Mouse (Mus musculus) right cerebral cortex, adult 18-20 months (tissue): ENCODE measurements around the gene Fbxo36.
A peak's percentile ranks its signal among the peaks of the same experiment; 100 is the strongest.

ENCODE experiments used
- DNase-seq: peaks from one replicate; pipeline ENCODE4 v3.0.0; 2022; ENCODE audit warnings: mixed read lengths

Fbxo36 gene

DNA sequence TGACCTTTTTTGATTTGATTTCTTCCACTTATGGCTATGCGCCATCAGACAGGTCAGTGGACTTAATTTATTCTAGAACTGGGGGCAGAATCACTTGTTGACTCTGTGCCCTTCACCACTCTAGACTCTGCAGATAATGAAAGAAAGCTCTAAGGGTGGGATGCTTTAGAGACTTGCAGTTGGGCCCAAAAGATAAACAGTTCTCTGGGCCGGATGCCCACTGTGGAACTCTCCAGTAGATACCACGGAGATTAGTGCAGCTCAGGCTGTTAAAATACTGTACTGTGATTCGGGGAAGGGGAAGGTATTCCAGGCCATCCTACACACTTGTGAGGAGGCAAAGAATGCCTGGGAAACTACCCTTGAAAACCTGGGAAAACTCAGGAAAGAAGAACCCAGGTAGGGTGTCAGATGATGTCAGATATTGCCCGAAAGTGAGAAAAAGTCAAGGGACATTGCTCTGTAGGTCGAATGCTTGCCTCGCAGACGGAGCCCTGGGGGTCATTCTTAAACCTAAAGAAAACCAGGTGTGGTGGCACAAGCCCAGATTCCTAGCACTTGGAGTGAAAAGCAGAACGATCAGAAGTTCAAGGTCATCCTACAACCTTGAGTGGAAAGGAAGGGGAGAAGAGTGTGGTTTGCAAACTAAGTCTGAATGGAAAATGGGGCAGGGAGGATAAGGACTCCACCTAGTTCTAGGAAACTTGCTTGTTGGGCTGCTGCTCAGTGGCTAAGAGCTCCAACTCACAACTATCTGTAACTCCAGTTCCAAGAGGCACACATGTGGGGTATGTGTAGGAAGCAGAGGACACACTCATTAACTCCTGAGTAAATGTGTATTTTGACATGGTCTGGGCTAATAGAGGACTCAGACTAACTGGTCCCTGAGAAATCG is 21.0 kb downstream of the Fbxo36 start:
- no peak for DNase-seq

DNA sequence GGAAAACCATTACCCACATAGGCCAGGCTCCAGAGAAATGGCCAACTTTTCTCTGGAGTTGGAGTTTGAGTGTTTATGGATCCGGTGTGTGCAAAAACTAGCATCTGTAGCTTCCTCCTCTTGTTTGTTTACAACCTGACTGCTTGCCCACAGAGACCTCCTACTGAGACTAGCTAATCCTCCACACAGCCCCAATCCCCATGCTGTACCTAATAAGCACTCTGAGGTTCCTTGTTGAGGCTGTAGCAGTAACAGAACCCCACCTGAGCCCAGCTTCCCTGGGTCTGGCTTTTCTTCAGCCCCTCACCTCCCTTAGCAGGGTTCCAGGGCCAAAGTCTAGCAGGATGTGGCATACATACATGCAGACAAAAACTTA is 21.6 kb downstream of the Fbxo36 start:
- no peak for DNase-seq

DNA sequence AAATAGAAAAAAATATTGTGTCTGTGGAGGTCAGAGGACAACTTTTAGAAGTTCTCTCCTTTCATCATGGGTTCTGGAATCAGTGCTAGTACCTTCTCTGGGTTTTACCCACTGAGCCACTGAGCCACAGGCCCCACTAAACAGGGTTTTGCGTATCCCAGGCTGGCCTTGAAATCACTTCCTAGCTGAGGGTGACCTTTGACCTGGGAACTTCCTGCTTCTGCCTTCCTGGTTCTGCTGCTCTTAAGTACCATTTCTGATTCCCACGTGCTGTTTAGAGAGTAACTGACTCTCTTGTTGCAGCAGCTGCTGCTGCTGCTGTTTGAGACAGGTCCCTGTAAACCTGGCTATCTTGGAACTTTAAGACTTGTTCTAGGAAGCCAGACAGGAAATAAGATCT is 25.0 kb downstream of the Fbxo36 start:
- DNase-seq, result no peak

DNA sequence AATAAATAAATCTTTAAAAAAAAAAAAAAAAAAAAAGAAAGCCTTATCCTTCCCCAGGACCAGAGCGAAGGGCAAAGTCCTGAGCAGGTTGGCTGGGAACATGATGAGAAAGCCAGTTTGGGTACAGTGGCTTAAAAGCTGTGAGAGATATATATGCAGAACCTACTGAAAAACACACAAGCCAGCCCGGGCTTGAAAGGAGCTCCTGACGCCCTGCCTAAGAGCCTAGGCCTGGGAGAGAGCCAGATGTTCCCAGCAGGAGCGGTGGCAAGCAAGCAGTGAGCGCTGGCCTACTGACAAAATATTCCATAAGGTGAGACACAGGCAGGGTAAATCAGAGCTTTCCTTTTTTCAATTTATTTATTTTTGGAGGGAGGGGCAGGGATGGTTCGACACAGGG is 26.6 kb downstream of the Fbxo36 start:
- DNase-seq, result no peak

DNA sequence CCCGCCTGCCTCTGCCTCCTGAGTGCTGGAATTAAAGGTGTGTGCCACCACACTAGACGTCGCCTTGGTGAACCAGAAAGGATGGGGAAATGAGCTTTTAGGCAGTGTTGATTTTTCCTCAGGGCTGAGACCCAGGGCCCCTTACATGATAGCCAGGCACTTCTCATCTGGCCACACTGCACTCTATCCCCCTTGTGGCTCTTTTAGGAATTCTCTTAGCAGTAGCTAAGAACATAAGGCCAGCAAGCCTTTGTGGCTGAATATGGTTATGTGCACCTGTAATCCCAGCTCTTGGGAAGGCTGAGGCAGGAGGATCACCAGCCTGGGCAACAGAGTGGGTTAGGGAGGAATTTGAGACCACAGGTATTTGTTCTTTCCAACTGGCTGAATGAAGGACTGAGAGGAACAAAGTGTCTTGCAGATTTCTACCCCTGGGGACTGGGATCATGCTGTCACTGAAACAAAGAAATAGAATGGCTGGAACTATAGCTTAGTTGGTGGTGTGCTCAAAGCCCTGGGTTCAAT is 27.1 kb downstream of the Fbxo36 start:
- no peak for DNase-seq

- DNase-seq, result no peak
These were observed 28.7 kb downstream of the Fbxo36 start for GRCm38 (mm10) chr1:84868311-84868710.

DNA sequence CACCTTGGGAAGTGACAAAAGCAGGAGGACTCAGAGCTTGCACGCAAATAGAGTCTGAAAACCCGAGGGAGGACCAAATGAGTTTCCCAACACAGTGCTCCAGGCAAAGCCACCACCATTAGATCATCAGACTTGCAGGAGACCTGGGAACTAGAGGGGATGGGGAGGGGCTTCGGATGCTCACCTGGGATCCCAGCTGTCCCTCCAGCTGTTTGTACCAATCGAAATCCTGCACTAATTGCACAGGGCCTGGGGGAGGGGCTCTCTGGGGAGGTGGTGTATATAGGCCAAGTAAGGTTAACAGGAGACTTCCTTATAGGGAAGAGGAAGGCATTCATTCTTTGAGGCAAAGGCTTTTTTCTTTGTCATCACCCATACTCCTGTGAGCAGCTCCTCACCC is 29.2 kb downstream of the Fbxo36 start:
- no peak for DNase-seq

DNA sequence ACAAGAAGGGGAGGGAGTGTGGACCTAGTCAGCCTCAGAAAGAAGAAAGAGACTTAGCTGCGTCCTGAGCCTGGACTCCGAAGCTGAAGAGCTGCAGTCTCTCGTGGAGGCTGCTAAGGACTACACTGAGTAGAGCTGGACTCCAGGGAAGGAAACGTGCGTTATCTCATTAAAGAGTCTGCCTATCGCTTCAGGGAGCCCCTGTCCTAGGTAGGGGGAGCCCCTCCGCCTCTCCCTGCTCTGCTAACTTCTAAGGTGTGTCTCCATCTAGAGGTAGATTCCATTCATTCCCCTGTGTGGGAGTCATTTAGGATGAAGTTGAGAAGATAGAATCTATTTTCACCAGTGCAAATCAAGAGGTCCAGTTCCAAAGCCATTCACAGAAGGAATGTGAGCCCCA is 29.9 kb downstream of the Fbxo36 start:
- DNase-seq, result no peak

GRCm38 (mm10) chr1:84871131-84871530 is 31.5 kb downstream of the Fbxo36 start:
- no peak for DNase-seq

DNA sequence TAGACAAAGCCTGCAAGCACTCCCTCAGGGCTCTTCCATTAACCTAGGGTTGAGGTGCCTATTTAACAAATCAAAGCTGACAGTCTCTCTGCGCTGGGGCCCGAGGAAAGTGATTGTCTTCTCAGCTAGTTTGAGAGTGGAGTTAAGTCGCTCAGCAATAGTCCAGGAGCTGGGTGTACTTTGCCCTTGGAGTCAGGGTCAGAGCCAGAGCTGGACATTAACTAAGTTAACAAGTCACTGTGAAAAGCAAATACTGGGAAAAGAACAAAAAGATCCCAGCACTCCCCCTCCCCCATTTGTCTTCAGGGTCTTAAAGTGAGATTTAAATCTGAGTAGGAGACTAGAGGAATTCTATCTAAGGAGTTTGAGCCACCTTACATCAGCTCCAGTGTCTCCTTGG is 32.5 kb downstream of the Fbxo36 start:
- DNase-seq, result no peak

DNA sequence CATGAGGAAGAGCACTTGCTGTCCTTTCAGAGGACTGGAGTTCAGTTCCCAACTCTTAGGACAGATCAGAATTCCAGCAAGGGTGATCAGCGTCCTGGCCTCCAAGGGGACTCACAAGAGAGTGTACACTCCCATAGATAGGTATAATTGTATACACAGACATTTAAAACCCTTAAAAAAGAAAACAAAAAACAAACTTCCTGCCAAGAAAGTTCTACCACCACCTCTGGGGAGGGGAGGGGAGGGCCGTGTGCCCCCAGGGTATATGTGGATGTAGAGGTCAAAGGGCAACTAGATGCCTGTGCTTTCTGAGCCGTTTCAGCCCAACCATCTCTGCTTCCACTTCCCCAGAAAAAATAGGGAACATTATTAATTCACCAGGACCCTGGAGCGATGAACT is 33.3 kb downstream of the Fbxo36 start:
- DNase-seq, result no peak

GRCm38 (mm10) chr1:84877590-84877989 is 37.9 kb downstream of the Fbxo36 start:
- DNase-seq, result no peak

- DNase-seq, result no peak
These were observed 40.0 kb downstream of the Fbxo36 start for GRCm38 (mm10) chr1:84879571-84880120.

GRCm38 (mm10) chr1:84881248-84882065 is 41.8 kb downstream of the Fbxo36 start:
- peak; percentile 71 for DNase-seq

GRCm38 (mm10) chr1:84882066-84882532 is 42.5 kb downstream of the Fbxo36 start:
- DNase-seq, result no peak

- peak; percentile 10 for DNase-seq
These were observed 43.3 kb downstream of the Fbxo36 start for GRCm38 (mm10) chr1:84882937-84883336.

GRCm38 (mm10) chr1:84883889-84884288 is 44.2 kb downstream of the Fbxo36 start:
- DNase-seq, result no peak

DNA sequence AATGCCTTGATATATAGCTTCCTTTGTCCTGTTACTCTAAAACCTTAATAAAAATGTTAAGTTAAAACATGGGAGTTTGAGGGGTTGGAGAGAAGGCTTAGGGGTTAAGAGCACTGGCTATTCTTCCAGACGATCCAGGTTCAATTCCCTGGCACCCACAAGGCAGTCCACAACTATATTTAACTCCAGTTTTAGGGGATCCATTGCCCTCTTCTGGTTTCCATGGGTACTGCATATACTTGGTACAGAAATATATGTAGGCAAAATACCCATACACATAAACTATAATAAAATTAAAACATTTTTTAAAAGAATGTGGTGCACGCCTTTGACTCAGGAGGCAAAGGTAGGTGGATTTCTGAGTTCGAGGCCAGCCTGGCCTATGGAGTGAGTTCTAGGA is 45.5 kb downstream of the Fbxo36 start:
- DNase-seq, result no peak

GRCm38 (mm10) chr1:84885921-84886320 is 46.3 kb downstream of the Fbxo36 start:
- no peak for DNase-seq

- no peak for DNase-seq
These were observed 49.8 kb downstream of the Fbxo36 start for GRCm38 (mm10) chr1:84889330-84890004.

- DNase-seq, result no peak
These were observed 50.4 kb downstream of the Fbxo36 start for GRCm38 (mm10) chr1:84890005-84890393.

DNA sequence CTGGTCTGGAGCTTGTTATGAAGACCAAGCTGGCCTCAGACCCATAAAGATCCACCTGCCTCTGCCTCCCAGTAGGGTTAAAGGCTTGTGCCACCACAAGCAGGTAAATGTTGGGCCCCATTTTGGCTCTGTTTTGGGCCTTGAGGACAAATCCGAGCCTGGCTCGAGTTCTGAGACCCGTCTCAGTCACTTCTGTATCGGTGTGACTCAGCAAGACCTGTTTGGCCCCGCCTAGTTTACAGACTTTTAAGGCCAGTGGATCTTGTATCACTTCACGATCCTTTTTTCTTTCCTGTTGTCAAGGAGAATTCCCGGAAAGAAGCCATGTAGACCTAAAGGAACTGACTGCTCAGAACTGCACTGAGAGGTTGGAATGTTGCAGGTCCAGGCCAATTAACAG is 50.9 kb downstream of the Fbxo36 start:
- DNase-seq, result no peak

GRCm38 (mm10) chr1:84891746-84892145 is 52.1 kb downstream of the Fbxo36 start:
- no peak for DNase-seq
